Mouse (Mus musculus): ENCODE data around the gene Oosp2. TPM values are rescaled to one million over a fixed set of nuclear protein-coding genes. Genes with fewer than 3 reads are reported as not detected.

Oosp2 gene
- polyA plus RNA-seq, 1 experiment from 2014 or later: not detected

DNA sequence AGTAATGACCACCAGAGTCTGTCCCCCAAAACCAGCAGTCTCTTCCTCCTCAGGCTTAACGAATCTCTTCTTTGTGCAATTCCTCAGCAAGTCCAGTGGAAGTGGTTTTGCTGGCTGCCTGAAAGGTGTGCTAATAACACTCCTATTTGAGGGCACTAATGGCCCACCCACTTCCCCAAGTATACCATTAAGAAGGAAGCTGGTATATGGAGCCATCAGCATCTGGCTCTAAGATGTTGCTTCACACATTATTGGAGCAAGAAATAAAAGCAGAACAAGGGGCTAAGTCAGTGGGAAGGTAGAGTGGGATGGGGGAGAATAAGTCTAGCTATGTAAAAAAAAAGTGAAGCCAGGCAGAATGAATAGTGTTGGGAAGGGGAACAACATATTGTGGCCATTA lies 19.6 kb downstream of the Oosp2 start, which contains the start of gene Ms4a3:
Gene Ms4a3, minus strand, starts transcription at position 120 of the 400 bp plus-strand sequence.
- no peaks in the 10 kb centered on the region for H3K4me1 ChIP-seq (replicated peaks; ENCODE audit: control insufficient read depth, insufficient read depth, low read length)
- WGBS: 43% methylated on average over 1 of the region's 1 CpGs
- H3K27me3 ChIP-seq (replicated peaks; ENCODE audit: control insufficient read depth, insufficient read depth, low read length): no peaks in the 10 kb centered on the region
- no peak within 1 kb of the TSS for H3K4me3 ChIP-seq (ENCODE audit: low read depth, low read length)
- no peaks in the 10 kb centered on the region for H3K36me3 ChIP-seq (ENCODE audit: control insufficient read depth, insufficient read depth, low read length)
- no peak within 1 kb of the TSS for H3K4me2 ChIP-seq
- H3K9ac ChIP-seq (ENCODE audit: low read depth, low read length): no peak within 1 kb of the TSS
- DNase-seq (ENCODE audit: low spot score) (no peak), ATAC-seq (replicated peaks; ENCODE audit: low FRiP score) (no peak)
- H3K9me3 ChIP-seq (ENCODE audit: control insufficient read depth, low read length): no peaks in the 10 kb centered on the region
- H3K27ac ChIP-seq (ENCODE audit: low read depth, low read length): no peak within 1 kb of the TSS

DNA sequence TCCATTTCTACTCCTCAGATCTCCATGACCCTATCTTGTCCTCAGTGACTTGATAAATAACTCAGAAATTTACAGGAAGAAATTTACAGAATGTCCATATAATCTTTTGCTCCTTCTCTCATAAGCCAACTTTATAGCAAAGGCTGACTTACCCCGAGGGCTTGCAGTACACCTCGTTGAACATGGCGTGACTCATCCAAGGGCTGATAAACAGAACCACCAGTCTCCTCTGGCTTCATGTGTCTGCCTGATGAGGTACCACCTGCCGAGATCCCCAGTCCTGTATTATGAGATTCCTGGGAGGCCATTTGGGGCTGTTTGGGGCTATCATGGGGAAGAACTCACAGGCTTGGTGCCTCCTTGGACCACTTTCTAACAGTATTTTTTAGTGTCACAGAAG lies 21.3 kb downstream of the Oosp2 start:
- DNase-seq (ENCODE audit: low spot score): no peak
- no peak for ATAC-seq (replicated peaks; ENCODE audit: low FRiP score)
- Histone ChIP-seq H3K9me3 (ENCODE audit: control insufficient read depth, low read length) (no peaks in the 10 kb centered on the region), H3K4me2 (no peak overlapping the region), H3K27ac (ENCODE audit: low read depth, low read length) (no peak overlapping the region), H3K9ac (ENCODE audit: low read depth, low read length) (no peak overlapping the region), H3K36me3 (ENCODE audit: control insufficient read depth, insufficient read depth, low read length) (no peaks in the 10 kb centered on the region), H3K4me1 (replicated peaks; ENCODE audit: control insufficient read depth, insufficient read depth, low read length) (no peaks in the 10 kb centered on the region), H3K27me3 (replicated peaks; ENCODE audit: control insufficient read depth, insufficient read depth, low read length) (no peaks in the 10 kb centered on the region), H3K4me3 (ENCODE audit: low read depth, low read length) (no peak overlapping the region)
- 58% methylated on average over 4 of the region's 4 CpGs for WGBS

DNA sequence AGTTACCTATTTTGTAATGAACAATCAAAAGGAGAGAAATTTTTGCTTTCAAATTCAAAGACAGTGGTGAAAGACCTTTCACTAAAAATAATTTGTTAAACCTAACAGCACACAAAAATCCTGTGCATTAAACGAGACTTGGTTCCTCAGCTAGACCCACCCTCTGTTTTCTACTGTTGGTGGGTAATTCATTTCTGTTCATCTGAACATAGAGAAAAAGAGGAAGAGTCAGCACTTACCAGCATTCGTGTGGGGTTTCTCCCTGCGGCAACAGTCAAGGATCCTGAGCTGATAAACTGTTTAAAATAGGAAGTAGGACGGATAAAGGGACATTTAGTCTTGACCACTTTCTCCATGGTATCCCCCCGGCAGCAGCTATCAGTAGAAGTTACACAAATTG lies 24.8 kb downstream of the Oosp2 start:
- no peak overlapping the region for H3K4me3 ChIP-seq (ENCODE audit: low read depth, low read length)
- H3K4me1 ChIP-seq (replicated peaks; ENCODE audit: control insufficient read depth, insufficient read depth, low read length): no peaks in the 10 kb centered on the region
- DNase-seq (ENCODE audit: low spot score): no peak
- ATAC-seq (replicated peaks; ENCODE audit: low FRiP score): no peak
- no peaks in the 10 kb centered on the region for H3K36me3 ChIP-seq (ENCODE audit: control insufficient read depth, insufficient read depth, low read length)
- 35% methylated on average over 5 of the region's 5 CpGs for WGBS
- no peak overlapping the region for H3K9ac ChIP-seq (ENCODE audit: low read depth, low read length)
- H3K4me2 ChIP-seq: no peak overlapping the region
- H3K27me3 ChIP-seq (replicated peaks; ENCODE audit: control insufficient read depth, insufficient read depth, low read length): no peaks in the 10 kb centered on the region
- no peaks in the 10 kb centered on the region for H3K9me3 ChIP-seq (ENCODE audit: control insufficient read depth, low read length)
- H3K27ac ChIP-seq (ENCODE audit: low read depth, low read length): no peak overlapping the region

DNA sequence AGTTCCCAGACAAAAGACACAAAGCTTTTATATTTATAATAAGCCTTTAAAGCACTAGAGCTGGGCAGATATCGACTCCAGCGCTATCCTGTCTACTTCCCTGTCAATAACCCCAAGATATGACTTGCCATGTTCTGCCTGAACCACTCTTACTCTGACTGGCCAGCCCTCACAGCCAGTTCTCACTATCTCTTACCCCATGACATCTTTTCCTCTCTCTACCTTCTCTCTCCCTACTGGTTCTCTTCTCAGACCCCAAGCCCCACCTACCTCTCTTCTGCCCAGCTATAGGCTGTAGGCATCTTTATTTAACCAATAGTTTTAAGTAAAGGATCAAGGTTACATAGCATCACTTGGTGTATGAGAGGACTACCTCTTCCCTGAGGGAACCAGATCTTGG lies 26.0 kb downstream of the Oosp2 start:
- Histone ChIP-seq H3K36me3 (ENCODE audit: control insufficient read depth, insufficient read depth, low read length) (no peaks in the 10 kb centered on the region), H3K4me1 (replicated peaks; ENCODE audit: control insufficient read depth, insufficient read depth, low read length) (no peaks in the 10 kb centered on the region), H3K27me3 (replicated peaks; ENCODE audit: control insufficient read depth, insufficient read depth, low read length) (no peaks in the 10 kb centered on the region), H3K4me2 (no peak overlapping the region), H3K9ac (ENCODE audit: low read depth, low read length) (no peak overlapping the region), H3K4me3 (ENCODE audit: low read depth, low read length) (no peak overlapping the region), H3K27ac (ENCODE audit: low read depth, low read length) (no peak overlapping the region), H3K9me3 (ENCODE audit: control insufficient read depth, low read length) (no peaks in the 10 kb centered on the region)
- DNase-seq (ENCODE audit: low spot score) (no peak), ATAC-seq (replicated peaks; ENCODE audit: low FRiP score) (no peak)
- 62% methylated on average over 2 of the region's 2 CpGs for WGBS

DNA sequence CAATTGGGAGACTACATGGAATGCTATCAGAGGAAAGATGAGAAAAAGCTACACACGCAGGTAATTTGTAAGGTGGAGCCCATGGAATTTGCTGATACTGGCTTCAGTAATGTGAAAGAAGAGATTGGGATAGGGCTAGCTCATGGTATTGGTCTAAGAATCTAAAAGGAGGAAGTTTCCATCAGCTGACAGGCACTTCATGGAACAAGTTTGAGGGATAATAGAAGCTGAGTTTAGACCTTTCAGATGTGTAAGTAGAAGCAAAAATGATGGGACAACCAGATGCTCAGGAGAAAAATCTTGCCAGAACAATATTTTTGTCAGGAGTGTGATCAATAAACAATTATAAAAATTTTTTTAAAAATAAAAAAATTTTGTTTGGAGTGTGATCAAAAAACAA lies 26.6 kb downstream of the Oosp2 start:
- H3K36me3 ChIP-seq (ENCODE audit: control insufficient read depth, insufficient read depth, low read length): no peaks in the 10 kb centered on the region
- no peak overlapping the region for H3K9ac ChIP-seq (ENCODE audit: low read depth, low read length)
- 81% methylated on average over 1 of the region's 1 CpGs for WGBS
- ATAC-seq (replicated peaks; ENCODE audit: low FRiP score) (no peak), DNase-seq (ENCODE audit: low spot score) (no peak)
- no peak overlapping the region for H3K27ac ChIP-seq (ENCODE audit: low read depth, low read length)
- no peaks in the 10 kb centered on the region for H3K9me3 ChIP-seq (ENCODE audit: control insufficient read depth, low read length)
- H3K27me3 ChIP-seq (replicated peaks; ENCODE audit: control insufficient read depth, insufficient read depth, low read length): no peaks in the 10 kb centered on the region
- H3K4me2 ChIP-seq: no peak overlapping the region
- no peaks in the 10 kb centered on the region for H3K4me1 ChIP-seq (replicated peaks; ENCODE audit: control insufficient read depth, insufficient read depth, low read length)
- H3K4me3 ChIP-seq (ENCODE audit: low read depth, low read length): no peak overlapping the region

DNA sequence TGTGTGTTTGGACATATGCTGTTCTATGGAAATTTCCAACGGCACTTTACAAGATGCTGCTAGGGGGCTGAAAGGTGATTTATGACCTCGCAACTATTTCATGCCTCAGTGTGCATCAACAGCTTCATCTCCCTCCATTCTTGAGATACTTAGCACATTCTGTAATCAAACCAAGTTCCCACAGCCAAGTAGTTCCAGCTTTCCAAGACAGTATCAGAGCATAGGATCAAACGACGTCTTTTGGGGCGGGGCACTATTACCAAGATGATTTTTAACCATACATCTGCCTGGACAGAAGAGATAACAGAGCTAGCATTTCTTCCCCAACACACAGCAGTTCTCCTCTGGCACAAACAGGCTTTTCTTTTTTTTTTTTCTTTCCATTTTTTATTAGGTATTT lies 35.1 kb downstream of the Oosp2 start:
- no peak overlapping the region for H3K9ac ChIP-seq (ENCODE audit: low read depth, low read length)
- DNase-seq (ENCODE audit: low spot score) (no peak), ATAC-seq (replicated peaks; ENCODE audit: low FRiP score) (peak; percentile 86)
- WGBS: 54% methylated on average over 5 of the region's 5 CpGs
- no peaks in the 10 kb centered on the region for H3K9me3 ChIP-seq (ENCODE audit: control insufficient read depth, low read length)
- no peak overlapping the region for H3K4me2 ChIP-seq
- H3K36me3 ChIP-seq (ENCODE audit: control insufficient read depth, insufficient read depth, low read length): no peaks in the 10 kb centered on the region
- no peaks in the 10 kb centered on the region; the same call in 1 of the 2 replicates for H3K4me1 ChIP-seq (replicated peaks; ENCODE audit: control insufficient read depth, insufficient read depth, low read length)
- H3K27ac ChIP-seq (ENCODE audit: low read depth, low read length): no peak overlapping the region
- no peak overlapping the region for H3K4me3 ChIP-seq (ENCODE audit: low read depth, low read length)
- no peaks in the 10 kb centered on the region for H3K27me3 ChIP-seq (replicated peaks; ENCODE audit: control insufficient read depth, insufficient read depth, low read length)

DNA sequence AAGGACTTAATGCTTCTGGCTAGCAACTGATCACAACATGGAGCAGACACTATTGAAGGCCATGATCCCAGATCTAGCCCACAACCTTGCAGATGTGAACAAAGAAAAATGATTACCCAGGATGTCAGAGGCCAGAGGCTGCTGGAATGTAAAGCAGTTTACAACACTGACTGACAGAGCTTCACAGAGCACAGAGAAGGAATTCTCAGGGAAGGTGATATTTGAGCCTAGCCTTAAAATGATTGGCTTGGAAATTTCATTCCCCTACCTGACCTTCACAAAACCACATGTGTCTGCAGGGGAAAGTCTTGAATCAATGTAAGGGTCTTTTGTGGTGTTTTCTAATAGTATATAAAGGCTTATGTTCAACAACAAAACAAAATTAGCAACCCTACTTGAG lies 35.6 kb downstream of the Oosp2 start:
- H3K36me3 ChIP-seq (ENCODE audit: control insufficient read depth, insufficient read depth, low read length): no peaks in the 10 kb centered on the region
- DNase-seq (ENCODE audit: low spot score): no peak
- no peak overlapping the region for H3K27ac ChIP-seq (ENCODE audit: low read depth, low read length)
- no peak overlapping the region for H3K4me3 ChIP-seq (ENCODE audit: low read depth, low read length)
- H3K4me2 ChIP-seq: no peak overlapping the region
- H3K4me1 ChIP-seq (replicated peaks; ENCODE audit: control insufficient read depth, insufficient read depth, low read length): no peaks in the 10 kb centered on the region; the same call in 1 of the 2 replicates
- no peak for ATAC-seq (replicated peaks; ENCODE audit: low FRiP score)
- no peak overlapping the region for H3K9ac ChIP-seq (ENCODE audit: low read depth, low read length)
- no peaks in the 10 kb centered on the region for H3K9me3 ChIP-seq (ENCODE audit: control insufficient read depth, low read length)
- H3K27me3 ChIP-seq (replicated peaks; ENCODE audit: control insufficient read depth, insufficient read depth, low read length): no peaks in the 10 kb centered on the region

DNA sequence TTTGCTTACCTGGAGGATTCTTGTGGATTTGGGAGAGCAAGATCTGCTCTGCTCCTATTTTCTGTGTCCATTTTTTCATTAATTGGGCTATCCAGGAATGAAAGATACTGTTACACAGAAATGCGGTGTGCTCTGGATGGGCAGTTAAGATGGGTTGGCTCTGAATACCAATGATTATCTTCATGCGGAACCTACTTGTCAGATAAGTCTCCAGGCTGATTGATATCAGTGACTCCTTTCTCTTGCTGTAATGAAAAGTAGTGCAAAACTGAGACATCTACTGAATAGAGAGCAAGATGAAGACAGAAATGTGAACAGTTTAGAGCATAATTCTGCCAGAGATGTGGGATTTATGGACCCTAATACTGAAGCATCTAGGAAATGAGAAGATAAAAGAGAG lies 36.8 kb downstream of the Oosp2 start, which contains the start of gene Ms4a2:
Gene Ms4a2, minus strand, starts transcription at position 169 of the 400 bp plus-strand sequence.
- WGBS: 75% methylated on average over 2 of the region's 2 CpGs
- H3K4me2 ChIP-seq: no peak within 1 kb of the TSS
- H3K27ac ChIP-seq (ENCODE audit: low read depth, low read length): no peak within 1 kb of the TSS
- no peak within 1 kb of the TSS for H3K4me3 ChIP-seq (ENCODE audit: low read depth, low read length)
- no peaks in the 10 kb centered on the region for H3K9me3 ChIP-seq (ENCODE audit: control insufficient read depth, low read length)
- no peak for DNase-seq (ENCODE audit: low spot score)
- no peaks in the 10 kb centered on the region for H3K36me3 ChIP-seq (ENCODE audit: control insufficient read depth, insufficient read depth, low read length)
- no peak within 1 kb of the TSS for H3K9ac ChIP-seq (ENCODE audit: low read depth, low read length)
- no peaks in the 10 kb centered on the region; the same call in 1 of the 2 replicates for H3K4me1 ChIP-seq (replicated peaks; ENCODE audit: control insufficient read depth, insufficient read depth, low read length)
- no peak for ATAC-seq (replicated peaks; ENCODE audit: low FRiP score)
- H3K27me3 ChIP-seq (replicated peaks; ENCODE audit: control insufficient read depth, insufficient read depth, low read length): no peaks in the 10 kb centered on the region

DNA sequence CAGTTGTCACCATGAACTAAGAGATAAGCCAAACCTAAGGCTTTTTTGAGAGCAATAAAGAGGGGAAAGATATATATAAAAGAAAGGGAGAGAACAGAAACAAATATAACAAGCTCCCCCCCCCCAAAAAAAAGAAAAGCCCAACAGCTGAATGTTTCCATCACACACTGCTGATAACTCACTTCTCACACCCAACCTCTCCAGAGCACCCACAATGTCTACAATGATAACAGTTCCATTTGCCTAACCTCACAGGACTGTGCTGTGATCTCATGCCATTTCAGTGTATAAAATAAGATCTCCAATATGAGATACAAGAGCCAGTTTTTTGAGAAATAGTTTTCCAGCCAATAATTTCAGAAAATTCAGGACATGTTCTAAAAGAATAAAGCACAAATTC lies 42.4 kb downstream of the Oosp2 start:
- H3K9ac ChIP-seq (ENCODE audit: low read depth, low read length): no peak overlapping the region
- DNase-seq (ENCODE audit: low spot score): no peak
- H3K4me2 ChIP-seq: no peak overlapping the region
- no peaks in the 10 kb centered on the region; the same call in 1 of the 2 replicates for H3K4me1 ChIP-seq (replicated peaks; ENCODE audit: control insufficient read depth, insufficient read depth, low read length)
- no peaks in the 10 kb centered on the region for H3K27me3 ChIP-seq (replicated peaks; ENCODE audit: control insufficient read depth, insufficient read depth, low read length)
- H3K4me3 ChIP-seq (ENCODE audit: low read depth, low read length): no peak overlapping the region
- ATAC-seq (replicated peaks; ENCODE audit: low FRiP score): peak; percentile 86
- no peak overlapping the region for H3K27ac ChIP-seq (ENCODE audit: low read depth, low read length)
- H3K9me3 ChIP-seq (ENCODE audit: control insufficient read depth, low read length): no peaks in the 10 kb centered on the region
- H3K36me3 ChIP-seq (ENCODE audit: control insufficient read depth, insufficient read depth, low read length): no peaks in the 10 kb centered on the region

Measured in liver, embryonic 11.5 days (tissue).